Mouse (Mus musculus) stomach, embryonic 15.5 days (tissue): Measurements from ENCODE around the gene Srgap1. TPM values are rescaled to one million over a fixed set of nuclear protein-coding genes. Genes with fewer than 3 reads are reported as not detected.

Experiments used
- ATAC-seq: fragments of 200-750 bp; cut with Nextera tagmentation; 2 replicates; pipeline ENCODE4 v1.8.0; 2017; ENCODE audit warnings: low read depth, moderate number of reproducible peaks, moderate TSS enrichment; ENCODE audit not compliant: insufficient read depth, low FRiP score
- H3K27ac ChIP-seq: fragments of 300-500 bp; sonication (generic); 2 replicates; pipeline ENCODE4 v1.5.1; 2015; ENCODE audit warnings: mild to moderate bottlenecking, inconsistent platforms
- H3K27me3 ChIP-seq: fragments of 300-500 bp; sonication (generic); replicated peaks from 2 replicates; pipeline ENCODE4 v1.6.1; 2015; ENCODE audit warnings: inconsistent platforms
- H3K36me3 ChIP-seq: fragments of 300-500 bp; sonication (generic); 2 replicates; pipeline ENCODE4 v1.6.1; 2015; ENCODE audit warnings: inconsistent platforms
- H3K4me1 ChIP-seq: fragments of 300-500 bp; sonication (generic); 2 replicates; pipeline ENCODE4 v1.6.1; 2015; ENCODE audit warnings: inconsistent platforms
- H3K4me2 ChIP-seq: fragments of 300-500 bp; sonication (generic); 2 replicates; pipeline ENCODE4 v1.6.1; 2015; ENCODE audit warnings: mild to moderate bottlenecking, inconsistent platforms
- H3K4me3 ChIP-seq: fragments of 300-500 bp; sonication (generic); replicated peaks from 2 replicates; pipeline ENCODE4 v1.5.1; 2015; ENCODE audit warnings: inconsistent platforms
- H3K9ac ChIP-seq: fragments of 300-500 bp; sonication (generic); 2 replicates; pipeline ENCODE4 v1.6.1; 2015; ENCODE audit warnings: inconsistent platforms
- H3K9me3 ChIP-seq: fragments of 300-500 bp; sonication (generic); 2 replicates; pipeline ENCODE4 v1.6.1; 2016; ENCODE audit warnings: inconsistent platforms
- WGBS: fragments of 180-500 bp; shearing (Covaris S2); methylation state at CpG from one replicate; pipeline ENCODE4 v1.1.7; 2015; 5-methylcytosine and 5-hydroxymethylcytosine counted together
- polyA plus RNA-seq: library from polyadenylated mRNA; unstranded; fragments of >200 nt; fragmentation: Nextera tagmentation; extraction: Ambion mirVana; gene quantifications from 2 replicates; pipeline ENCODE4 v1.2.1, GENCODE M21; 2015

Gene Srgap1
- polyA plus RNA-seq, 1 experiment from 2014 or later: 10.0 TPM

DNA sequence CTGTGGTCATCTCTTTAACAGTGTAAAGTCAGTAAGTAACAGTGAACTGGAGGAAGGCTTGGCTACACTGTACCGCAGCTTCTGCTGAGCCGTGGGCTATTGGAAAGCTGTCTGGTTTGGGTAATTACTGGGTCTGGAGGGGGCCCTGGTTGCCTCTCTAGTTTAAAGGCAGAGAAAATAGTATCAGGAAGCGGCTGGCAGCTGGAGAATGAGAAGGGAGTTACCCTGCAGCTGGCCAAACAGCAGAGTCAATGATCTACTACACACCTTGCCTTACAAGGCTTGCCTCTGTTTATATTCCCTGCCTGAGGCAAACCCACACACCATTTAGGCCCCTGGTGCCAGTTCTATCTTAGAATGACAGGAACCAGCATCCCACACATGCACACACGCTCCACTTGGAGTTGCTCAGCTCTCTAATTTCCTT, 174.0 kb downstream of the Srgap1 start:
- H3K4me3 ChIP-seq: no peak overlapping the region
- no peaks in the 10 kb centered on the region for H3K27me3 ChIP-seq
- peak; percentile 90 for ATAC-seq
- H3K36me3 ChIP-seq: peaks cover 11% of the 10 kb centered on the region; the same call in 1 of the 2 replicates
- WGBS: 13% methylated on average over 4 of the region's 4 CpGs
- H3K27ac ChIP-seq: peak overlapping the region; percentile 61
- peak overlapping the region; percentile 19; the same call in 1 of the 2 replicates for H3K4me2 ChIP-seq
- H3K9me3 ChIP-seq: no peaks in the 10 kb centered on the region
- H3K4me1 ChIP-seq: peaks cover 12% of the 10 kb centered on the region; the same call in 1 of the 2 replicates
- H3K9ac ChIP-seq: no peak overlapping the region; the same call in 1 of the 2 replicates

DNA sequence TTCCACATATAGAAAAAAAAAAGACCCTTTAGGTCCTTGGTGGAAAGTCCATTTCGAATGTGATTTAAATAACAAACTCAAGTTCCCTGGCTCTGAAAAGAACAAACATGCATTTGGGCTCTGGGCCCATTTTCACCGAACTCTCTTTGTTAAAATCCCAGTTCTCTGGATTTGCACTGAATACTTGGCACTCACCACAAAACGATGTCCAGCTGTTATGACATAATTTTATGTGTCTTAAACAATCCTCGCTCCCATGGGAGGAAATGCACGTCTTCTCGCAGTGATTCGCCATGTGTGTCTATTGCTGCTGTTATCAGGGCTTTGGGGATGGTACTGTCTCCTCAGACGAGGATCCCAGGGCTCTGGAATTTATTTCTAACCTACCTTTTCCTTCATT, 177.2 kb downstream of the Srgap1 start:
- ATAC-seq: 0 out of 2 replicates have a peak, but pooled peaks have one; percentile 19
- H3K27ac ChIP-seq: peak overlapping the region; percentile 40
- peaks cover 11% of the 10 kb centered on the region; the same call in 1 of the 2 replicates for H3K36me3 ChIP-seq
- H3K27me3 ChIP-seq: no peaks in the 10 kb centered on the region
- 47% methylated on average over 8 of the region's 8 CpGs for WGBS
- no peak overlapping the region for H3K4me3 ChIP-seq
- H3K4me2 ChIP-seq: no peak overlapping the region
- no peaks in the 10 kb centered on the region for H3K9me3 ChIP-seq
- no peak overlapping the region for H3K9ac ChIP-seq
- H3K4me1 ChIP-seq: peaks cover 12% of the 10 kb centered on the region; the same call in 1 of the 2 replicates

DNA sequence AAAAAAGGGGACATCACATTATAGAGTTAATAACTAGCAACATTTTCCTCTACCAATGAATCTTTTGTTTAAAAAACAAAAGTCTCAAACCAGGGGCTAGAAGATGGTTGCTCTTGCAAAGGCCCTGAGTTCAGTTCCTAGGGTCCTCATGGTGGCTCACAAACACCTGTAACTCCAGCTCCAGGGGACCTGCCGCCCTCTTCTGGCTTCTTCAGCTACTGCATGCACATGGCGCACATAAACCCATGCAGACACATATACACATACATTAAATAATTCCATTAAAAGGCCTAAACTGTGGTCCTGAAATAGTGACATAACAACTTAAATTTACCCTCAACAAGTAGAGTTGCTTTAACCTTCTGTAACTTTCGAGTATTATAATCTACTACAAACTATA, 178.9 kb downstream of the Srgap1 start:
- no peak for ATAC-seq

DNA sequence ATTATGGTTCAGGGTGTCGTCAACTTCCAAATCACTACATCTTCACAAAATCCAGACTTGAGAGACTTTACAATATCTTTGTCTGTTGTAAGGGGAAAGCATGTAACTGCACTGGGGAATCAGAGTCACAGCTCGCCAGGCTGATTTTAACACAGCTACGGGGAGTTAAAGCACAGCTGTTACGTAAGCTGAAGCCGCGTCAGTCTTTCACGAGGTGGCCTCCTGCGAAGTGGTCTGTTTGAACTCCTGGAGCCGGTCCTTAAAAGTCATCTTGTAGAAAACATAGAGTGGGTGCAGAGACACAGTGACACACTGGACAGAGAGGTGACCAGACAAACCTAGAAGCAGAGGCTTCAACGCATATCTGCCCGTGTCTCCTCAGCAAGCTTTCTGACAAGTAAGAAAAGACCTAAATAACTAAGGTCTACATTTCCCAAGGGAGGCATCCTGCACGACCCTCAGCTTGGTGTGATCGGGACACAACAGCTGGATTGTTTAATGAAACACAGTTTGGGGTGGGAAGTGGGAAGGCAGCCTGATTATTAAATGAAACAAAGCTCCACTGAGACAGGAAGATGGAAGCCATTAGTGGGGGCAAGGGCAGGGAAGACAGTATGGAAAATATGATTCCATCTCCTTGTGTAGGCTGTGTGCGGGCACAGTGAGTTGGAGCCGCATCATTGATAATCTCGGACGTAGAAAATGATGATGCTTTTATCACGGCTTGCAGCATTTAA, 181.4 kb downstream of the Srgap1 start:
- peaks cover 11% of the 10 kb centered on the region; the same call in 1 of the 2 replicates for H3K36me3 ChIP-seq
- H3K9ac ChIP-seq: no peak overlapping the region
- no peak for ATAC-seq
- 49% methylated on average over 18 of the region's 18 CpGs for WGBS
- H3K4me3 ChIP-seq: no peak overlapping the region
- H3K27me3 ChIP-seq: no peaks in the 10 kb centered on the region
- no peaks in the 10 kb centered on the region for H3K4me1 ChIP-seq
- H3K27ac ChIP-seq: no peak overlapping the region
- H3K4me2 ChIP-seq: no peak overlapping the region
- H3K9me3 ChIP-seq: no peaks in the 10 kb centered on the region

More for the DNA sequence above, 178.9 kb downstream of the Srgap1 start:
- no peak overlapping the region for H3K27ac ChIP-seq
- H3K36me3 ChIP-seq: peaks cover 11% of the 10 kb centered on the region; the same call in 1 of the 2 replicates
- H3K4me1 ChIP-seq: peaks cover 7% of the 10 kb centered on the region; the same call in 1 of the 2 replicates
- H3K9me3 ChIP-seq: no peaks in the 10 kb centered on the region
- WGBS: 97% methylated on average over 3 of the region's 3 CpGs
- H3K9ac ChIP-seq: no peak overlapping the region
- H3K27me3 ChIP-seq: no peaks in the 10 kb centered on the region
- no peak overlapping the region for H3K4me3 ChIP-seq
- H3K4me2 ChIP-seq: no peak overlapping the region

DNA sequence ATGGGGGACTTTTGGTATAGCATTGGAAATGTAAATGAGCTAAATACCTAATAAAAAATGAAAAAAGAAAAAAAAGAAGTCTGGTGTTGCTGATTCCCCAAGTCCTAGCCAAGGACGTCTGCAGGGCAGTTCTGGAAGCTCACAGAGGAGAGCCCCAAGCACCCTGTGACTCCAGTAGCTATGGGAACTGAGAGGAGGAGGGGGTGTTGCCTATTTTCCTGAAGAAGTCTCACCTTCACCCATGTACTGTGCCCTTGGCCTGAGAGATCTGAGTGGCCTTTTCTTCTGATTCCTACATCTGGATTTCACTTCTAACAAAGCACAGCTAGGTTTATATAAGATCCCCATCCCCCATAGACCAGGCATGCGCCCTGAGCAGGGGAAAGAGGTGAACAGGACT, 186.2 kb downstream of the Srgap1 start:
- Histone ChIP-seq H3K4me3 (no peak overlapping the region), H3K4me2 (no peak overlapping the region), H3K9ac (no peak overlapping the region), H3K4me1 (no peaks in the 10 kb centered on the region), H3K36me3 (no peaks in the 10 kb centered on the region), H3K27ac (no peak overlapping the region), H3K9me3 (no peaks in the 10 kb centered on the region), H3K27me3 (no peaks in the 10 kb centered on the region)
- ATAC-seq: no peak
- WGBS: 52% methylated on average over 2 of the region's 2 CpGs

DNA sequence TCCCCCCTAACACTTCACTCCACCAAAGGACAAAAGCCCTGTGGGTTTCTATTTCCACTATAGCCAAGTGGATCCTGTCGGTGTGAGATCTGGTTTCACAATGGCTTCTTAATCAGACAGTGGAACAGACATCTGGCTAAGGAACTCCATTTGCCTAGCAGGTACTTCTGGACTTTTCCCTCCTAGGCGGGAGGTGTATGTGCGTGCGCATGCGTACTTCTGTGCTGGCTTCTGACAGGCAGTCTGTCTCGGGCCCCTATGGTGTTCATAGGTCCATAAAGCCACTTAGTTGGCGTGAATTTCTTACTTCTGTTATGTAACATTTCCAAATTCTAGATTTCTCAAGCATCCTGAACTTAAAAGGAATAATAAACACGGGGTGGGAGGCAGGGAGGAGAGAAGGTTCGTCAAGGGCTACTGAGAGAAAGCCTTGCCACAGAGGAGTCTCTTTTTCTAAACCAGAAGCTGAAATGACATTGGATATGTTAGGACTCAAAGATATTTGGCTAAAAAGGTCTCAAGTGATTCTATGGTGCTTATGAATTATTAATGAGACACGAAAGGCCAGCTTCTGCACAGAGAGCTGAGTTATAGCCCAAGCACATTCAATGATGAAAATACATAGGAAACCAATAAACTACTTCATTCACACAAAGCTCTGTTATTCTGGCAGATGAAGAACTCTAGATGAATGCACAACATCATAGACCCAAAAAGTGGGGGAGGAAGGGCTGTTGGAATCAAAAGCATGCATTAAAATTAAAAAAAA, 187.1 kb downstream of the Srgap1 start:
- WGBS: 77% methylated on average over 10 of the region's 10 CpGs
- Histone ChIP-seq H3K27ac (no peak overlapping the region), H3K36me3 (no peaks in the 10 kb centered on the region), H3K9ac (no peak overlapping the region), H3K4me3 (no peak overlapping the region), H3K4me1 (no peaks in the 10 kb centered on the region), H3K27me3 (no peaks in the 10 kb centered on the region), H3K4me2 (no peak overlapping the region), H3K9me3 (no peaks in the 10 kb centered on the region)
- no peak for ATAC-seq

DNA sequence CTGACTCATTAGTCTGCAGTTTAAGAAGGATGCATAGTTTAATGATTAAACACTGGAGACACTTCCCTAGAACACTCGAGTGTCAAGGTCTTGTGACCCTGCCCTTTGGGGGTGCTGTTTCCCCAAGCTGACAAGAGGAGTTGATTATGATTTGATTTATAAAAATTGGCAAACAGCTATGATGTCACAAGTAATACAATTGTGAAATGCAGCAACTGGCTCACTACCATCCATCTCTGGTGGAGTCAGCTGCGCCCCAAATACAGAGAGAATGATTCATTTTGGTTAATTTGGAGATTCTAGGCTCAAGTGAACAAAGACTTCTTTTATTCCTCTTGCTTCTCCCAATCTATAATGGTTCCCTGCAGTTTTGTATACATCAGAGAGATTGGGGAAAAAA, 188.2 kb downstream of the Srgap1 start:
- no peak overlapping the region for H3K9ac ChIP-seq
- H3K4me2 ChIP-seq: no peak overlapping the region
- 65% methylated on average over 2 of the region's 2 CpGs for WGBS
- no peaks in the 10 kb centered on the region for H3K4me1 ChIP-seq
- ATAC-seq: no peak
- H3K27ac ChIP-seq: no peak overlapping the region
- no peak overlapping the region for H3K4me3 ChIP-seq
- H3K9me3 ChIP-seq: no peaks in the 10 kb centered on the region
- H3K27me3 ChIP-seq: no peaks in the 10 kb centered on the region
- H3K36me3 ChIP-seq: no peaks in the 10 kb centered on the region

DNA sequence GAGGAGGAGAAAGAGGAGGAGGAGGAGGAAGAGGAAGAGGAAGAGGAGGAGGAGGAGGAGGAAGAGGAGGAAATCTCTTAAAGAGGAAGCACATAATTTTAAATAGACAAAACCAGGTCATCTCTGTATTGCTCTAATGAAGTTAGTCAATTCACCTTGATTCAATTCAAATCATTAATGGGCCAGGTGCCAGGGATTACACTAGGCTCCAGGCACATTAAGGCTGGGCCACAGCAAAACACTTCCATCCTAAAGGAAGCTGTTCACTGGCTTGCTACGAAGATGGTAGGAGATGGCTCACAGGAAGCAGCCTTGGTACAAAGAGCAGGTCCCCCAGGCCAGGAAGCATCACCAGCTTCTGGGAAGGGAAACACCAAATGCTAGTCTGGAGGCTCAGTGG, 189.0 kb downstream of the Srgap1 start:
- no peak overlapping the region for H3K4me3 ChIP-seq
- H3K27ac ChIP-seq: no peak overlapping the region
- no peaks in the 10 kb centered on the region for H3K36me3 ChIP-seq
- WGBS: 66% methylated on average over 1 of the region's 1 CpGs
- H3K9me3 ChIP-seq: no peaks in the 10 kb centered on the region
- H3K27me3 ChIP-seq: no peaks in the 10 kb centered on the region
- no peak for ATAC-seq
- H3K4me2 ChIP-seq: no peak overlapping the region
- no peaks in the 10 kb centered on the region for H3K4me1 ChIP-seq
- H3K9ac ChIP-seq: no peak overlapping the region

DNA sequence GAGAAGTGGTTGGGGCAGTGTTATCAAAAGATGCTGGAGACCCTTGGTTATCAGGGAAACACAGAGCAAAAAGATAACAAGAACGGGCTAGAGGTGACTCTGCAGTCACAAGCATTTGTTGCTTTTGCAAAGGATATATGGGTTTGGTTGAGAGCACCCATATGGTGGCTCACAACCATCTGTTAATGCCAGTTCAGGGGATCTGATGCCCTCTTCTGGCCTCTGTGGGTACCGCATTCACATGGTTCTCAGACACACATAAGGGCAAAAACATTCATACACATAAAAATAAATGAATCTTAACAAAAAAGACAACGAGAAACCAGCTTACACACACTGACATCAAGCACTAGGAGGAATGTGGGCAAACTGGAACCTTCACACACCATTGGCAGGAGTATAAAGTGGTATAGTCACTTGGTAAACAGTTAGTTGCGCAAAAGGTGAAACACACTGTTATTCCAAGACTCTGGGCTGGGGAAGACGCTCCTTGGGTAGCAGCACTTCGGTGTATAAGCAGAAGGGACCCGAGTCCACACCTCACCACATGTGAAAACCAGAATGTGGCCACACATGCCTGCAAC, 191.2 kb downstream of the Srgap1 start:
- H3K4me1 ChIP-seq: no peaks in the 10 kb centered on the region
- no peaks in the 10 kb centered on the region for H3K9me3 ChIP-seq
- H3K36me3 ChIP-seq: no peaks in the 10 kb centered on the region
- H3K27ac ChIP-seq: no peak overlapping the region
- H3K27me3 ChIP-seq: no peaks in the 10 kb centered on the region
- no peak overlapping the region for H3K9ac ChIP-seq
- 81% methylated on average over 7 of the region's 7 CpGs for WGBS
- no peak for ATAC-seq
- H3K4me2 ChIP-seq: no peak overlapping the region
- H3K4me3 ChIP-seq: no peak overlapping the region

DNA sequence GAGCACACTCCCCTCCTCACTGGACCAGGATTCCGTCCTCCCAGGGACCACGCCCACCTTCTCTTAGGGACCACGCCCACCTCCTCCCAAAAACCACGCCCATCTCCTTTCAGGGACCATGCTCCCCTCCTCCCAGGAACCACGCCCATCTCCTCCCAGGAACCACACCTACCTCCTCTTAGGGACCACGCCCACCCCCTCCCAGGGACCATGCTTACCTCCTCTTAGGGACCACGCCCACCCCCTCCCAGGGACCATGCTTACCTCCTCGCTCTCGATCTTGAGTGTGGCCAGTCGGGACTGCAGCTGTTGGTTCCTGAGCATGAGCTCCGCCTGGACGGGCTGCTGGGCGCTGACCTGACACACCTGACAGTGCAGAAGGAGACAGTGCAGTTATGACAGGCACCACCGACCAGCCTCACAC, 193.7 kb downstream of the Srgap1 start:
- Histone ChIP-seq H3K4me2 (no peak overlapping the region), H3K4me3 (no peak overlapping the region), H3K27me3 (no peaks in the 10 kb centered on the region), H3K36me3 (no peaks in the 10 kb centered on the region), H3K4me1 (no peaks in the 10 kb centered on the region), H3K27ac (no peak overlapping the region), H3K9me3 (no peaks in the 10 kb centered on the region), H3K9ac (no peak overlapping the region)
- 0 out of 2 replicates have a peak, but pooled peaks have one; percentile 10 for ATAC-seq
- 43% methylated on average over 14 of the region's 14 CpGs for WGBS

DNA sequence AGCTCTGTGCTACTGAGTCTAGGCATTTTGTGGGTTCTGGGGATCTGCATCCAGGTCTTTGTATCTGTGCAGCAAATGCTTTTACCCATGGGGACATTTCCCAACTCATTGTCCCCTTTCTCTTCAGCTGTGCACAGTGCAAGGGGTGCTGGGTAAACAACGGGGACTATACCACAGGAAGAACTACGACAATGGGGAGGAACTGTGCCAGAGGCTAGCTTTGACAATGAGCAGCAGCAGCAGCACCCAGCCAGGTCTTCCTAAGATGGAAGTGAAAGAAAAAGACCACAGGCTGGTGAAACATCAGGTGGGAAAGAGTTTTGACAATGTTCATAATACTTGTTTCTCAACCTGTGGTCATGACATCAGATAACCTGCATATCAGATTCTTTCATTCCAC, 197.6 kb downstream of the Srgap1 start:
- Histone ChIP-seq H3K4me2 (no peak overlapping the region), H3K9ac (no peak overlapping the region), H3K27me3 (no peaks in the 10 kb centered on the region), H3K9me3 (no peaks in the 10 kb centered on the region), H3K27ac (no peak overlapping the region), H3K4me3 (no peak overlapping the region), H3K4me1 (no peaks in the 10 kb centered on the region), H3K36me3 (no peaks in the 10 kb centered on the region)
- no peak for ATAC-seq
- 67% methylated on average over 2 of the region's 2 CpGs for WGBS

DNA sequence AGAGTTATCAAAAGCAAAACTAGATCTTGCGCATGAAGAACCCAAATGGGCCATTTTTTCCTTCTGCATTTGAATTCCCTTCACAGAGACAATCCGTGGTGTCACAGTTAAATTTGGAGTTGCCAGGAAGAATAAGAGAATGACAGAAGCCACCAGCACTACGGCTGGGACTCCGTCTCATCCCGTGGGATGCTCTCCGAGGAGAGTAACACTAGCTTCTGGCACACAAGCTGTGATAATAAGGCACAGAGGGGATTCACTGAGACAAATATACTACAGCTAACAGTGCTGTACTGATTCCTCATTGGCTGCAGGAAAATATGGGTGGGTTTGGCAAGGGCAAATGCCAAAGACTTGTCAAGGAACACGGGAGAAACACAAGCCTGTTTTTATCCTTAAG, 201.4 kb downstream of the Srgap1 start:
- H3K9ac ChIP-seq: no peak overlapping the region
- no peak for ATAC-seq
- H3K4me1 ChIP-seq: no peaks in the 10 kb centered on the region
- no peak overlapping the region for H3K4me3 ChIP-seq
- no peak overlapping the region for H3K27ac ChIP-seq
- H3K4me2 ChIP-seq: no peak overlapping the region
- 87% methylated on average over 7 of the region's 7 CpGs for WGBS
- H3K27me3 ChIP-seq: no peaks in the 10 kb centered on the region
- H3K36me3 ChIP-seq: no peaks in the 10 kb centered on the region
- H3K9me3 ChIP-seq: no peaks in the 10 kb centered on the region
